Mouse (Mus musculus): ENCODE measurements at regions not wholly inside any gene's neighbourhood (a gene's known extent, or its start where the extent isn't known, plus 50 kb on each side); places are given as distances from the start of the nearest gene placed in this dataset.

- DNase-seq, result no peak
These were observed 194.7 kb upstream of the Rfx3 start for GRCm38 (mm10) chr19:28205691-28206090.

DNA sequence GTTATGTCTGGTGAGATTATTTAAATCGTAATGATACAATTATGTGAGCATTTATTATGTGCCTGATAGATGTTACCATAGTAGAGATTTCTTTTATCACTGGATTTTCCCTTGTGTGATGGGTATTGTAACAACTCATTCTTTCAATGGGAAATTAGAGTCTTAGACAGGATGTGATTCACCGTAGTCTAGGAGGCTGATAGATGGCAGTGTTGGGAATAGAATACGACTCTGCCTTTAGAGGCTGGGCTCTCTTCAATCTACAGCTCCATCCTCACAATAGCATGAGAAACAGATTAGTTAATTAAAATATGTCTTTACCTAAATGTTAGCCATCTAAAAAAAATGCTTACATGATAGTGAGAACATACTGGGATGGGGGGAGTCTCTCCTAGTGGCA is 192.8 kb upstream of the Rfx3 start:
- DNase-seq, result no peak

- DNase-seq, result no peak
These were observed 188.4 kb upstream of the Rfx3 start for GRCm38 (mm10) chr19:28199385-28199784.

- DNase-seq, result no peak
These were observed 185.9 kb upstream of the Rfx3 start for GRCm38 (mm10) chr19:28196881-28197280.

- no peak for DNase-seq
These were observed 181.3 kb upstream of the Rfx3 start for GRCm38 (mm10) chr19:28192248-28192647.

- no peak for DNase-seq
These were observed 180.6 kb upstream of the Rfx3 start for GRCm38 (mm10) chr19:28191428-28192116.

GRCm38 (mm10) chr19:28190250-28190649 is 179.3 kb upstream of the Rfx3 start:
- no peak for DNase-seq

GRCm38 (mm10) chr19:28188363-28188762 is 177.4 kb upstream of the Rfx3 start:
- no peak for DNase-seq

DNA sequence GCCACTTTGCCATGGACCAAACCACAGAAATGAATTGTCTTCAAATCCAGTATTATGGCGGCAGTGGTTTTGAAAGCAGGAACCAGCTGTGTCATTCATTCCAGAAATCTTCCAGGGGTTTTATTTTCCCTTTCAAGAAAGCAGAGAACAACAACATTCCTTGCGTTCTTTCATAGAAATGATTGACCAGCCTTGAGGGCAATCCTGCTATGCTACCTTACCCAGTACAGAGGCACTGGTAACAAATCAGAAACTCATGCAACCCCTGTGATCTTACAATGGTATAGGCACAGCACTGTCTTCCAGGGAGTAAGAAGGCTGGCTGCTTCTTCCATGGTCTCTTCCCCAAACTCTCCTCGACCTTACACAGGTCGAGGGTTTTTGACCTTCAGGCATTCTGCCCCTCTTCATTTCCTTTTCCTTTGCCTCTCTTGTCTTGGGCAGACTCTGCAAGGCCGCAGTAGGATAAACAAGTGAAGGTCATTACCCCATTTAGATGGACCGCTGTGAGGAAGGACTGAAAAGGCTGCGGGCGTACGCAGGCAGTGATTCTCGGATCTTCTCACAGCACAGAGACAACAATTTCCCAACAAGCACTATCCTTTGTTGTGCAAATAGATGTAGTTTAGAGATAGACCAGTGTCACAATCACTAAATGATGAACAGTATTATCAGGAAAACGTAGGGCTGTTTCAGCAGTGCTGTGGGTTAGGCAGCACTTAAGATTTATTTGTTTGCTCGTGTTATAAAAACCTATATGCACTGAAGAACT is 171.6 kb upstream of the Rfx3 start:
- no peak for DNase-seq

- no peak for DNase-seq
These were observed 170.2 kb upstream of the Rfx3 start for GRCm38 (mm10) chr19:28181171-28181570.

DNA sequence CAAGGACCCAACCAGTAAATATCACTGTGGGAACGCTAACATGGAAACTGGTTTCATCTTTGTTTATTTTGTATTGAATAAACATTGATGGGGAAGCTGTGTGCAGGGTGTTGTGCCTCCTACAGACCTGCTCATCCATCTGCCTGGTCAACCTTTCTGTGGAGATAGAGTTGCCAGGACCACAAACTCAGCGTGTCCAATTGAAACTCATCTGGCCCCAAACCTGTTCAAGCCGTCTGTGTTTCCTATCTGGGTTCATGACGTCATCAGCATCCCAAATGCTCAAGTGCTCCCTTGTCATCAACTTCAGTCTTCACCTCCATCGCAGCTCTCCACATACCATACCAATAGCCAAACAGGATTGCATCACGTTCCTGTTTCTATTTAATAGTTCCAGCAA is 167.1 kb upstream of the Rfx3 start:
- no peak for DNase-seq

GRCm38 (mm10) chr19:28176821-28177220 is 165.9 kb upstream of the Rfx3 start:
- no peak for DNase-seq

GRCm38 (mm10) chr19:28171836-28172534 is 161.0 kb upstream of the Rfx3 start:
- no peak for DNase-seq

DNA sequence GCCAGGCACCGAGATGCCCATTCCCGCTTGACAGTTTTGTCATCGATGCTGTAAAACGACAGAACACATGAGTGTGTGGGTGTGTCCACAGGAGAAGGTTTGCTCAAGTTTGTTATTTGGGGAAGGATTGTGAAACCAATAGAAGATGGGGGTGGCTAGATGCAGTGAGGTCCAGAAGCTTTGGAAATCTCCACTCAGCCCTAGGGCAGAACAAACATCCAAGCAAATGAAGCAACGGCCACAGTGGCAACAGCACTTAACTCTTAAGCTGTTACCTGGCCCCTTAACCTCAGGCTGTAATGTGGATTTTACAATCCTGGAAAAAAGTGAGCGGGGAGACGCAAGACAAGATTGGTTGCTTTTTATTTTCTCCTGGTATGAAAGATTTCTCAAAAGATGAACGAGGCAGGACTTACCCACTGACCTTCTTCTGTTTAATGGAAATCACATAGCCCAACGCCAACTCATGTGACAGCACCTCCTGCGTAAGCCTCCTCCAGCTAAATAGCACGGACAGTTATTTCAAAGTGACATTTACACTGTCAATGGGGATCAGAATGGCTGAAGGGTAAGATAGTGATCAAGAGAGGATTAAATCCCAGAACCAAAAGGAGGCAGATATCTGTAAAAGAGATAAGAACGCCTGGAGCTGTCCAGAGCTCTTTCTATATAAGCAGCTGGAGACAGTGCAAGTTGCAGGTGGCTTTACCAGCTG is 156.6 kb upstream of the Rfx3 start:
- no peak for DNase-seq

DNA sequence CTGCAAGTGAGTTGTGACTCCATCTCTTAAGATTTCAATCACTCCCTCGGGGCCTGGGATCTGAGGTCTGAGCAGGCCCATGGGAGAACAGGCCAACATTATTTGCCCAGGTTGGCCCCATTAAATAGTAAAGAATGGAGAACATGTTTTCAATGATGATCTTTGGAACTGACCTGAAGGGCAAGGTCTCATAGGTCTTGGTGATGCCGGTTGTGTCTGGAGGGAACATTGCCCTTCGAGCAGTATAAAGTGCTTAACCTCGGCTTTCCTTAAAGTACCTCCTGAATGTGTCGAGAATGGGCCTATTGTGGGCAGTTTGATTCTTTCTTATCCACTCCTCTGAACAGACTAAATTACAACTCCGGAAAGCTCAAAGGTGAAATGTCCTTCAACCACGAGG is 155.7 kb upstream of the Rfx3 start:
- no peak for DNase-seq

GRCm38 (mm10) chr19:28165901-28166361 is 155.0 kb upstream of the Rfx3 start:
- no peak for DNase-seq

DNA sequence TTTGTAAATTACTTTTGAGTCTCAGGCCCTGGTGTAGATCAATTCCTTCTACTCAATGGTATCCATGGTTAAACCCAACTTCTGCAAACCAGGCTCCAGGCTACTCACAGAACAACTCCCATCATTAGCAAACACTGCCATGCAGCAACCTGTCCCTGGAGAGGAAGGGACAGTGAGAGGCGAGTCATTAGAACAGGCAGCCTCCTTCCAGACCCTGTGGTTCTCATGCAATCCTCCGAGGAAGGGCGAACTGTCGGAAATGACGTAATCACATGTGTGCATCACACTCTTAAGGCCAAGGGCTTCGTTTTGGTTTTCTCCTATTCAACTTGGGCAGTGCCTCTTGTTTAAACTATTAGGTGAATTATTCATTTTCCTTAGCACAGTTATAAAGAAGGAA is 152.2 kb upstream of the Rfx3 start:
- no peak for DNase-seq

DNA sequence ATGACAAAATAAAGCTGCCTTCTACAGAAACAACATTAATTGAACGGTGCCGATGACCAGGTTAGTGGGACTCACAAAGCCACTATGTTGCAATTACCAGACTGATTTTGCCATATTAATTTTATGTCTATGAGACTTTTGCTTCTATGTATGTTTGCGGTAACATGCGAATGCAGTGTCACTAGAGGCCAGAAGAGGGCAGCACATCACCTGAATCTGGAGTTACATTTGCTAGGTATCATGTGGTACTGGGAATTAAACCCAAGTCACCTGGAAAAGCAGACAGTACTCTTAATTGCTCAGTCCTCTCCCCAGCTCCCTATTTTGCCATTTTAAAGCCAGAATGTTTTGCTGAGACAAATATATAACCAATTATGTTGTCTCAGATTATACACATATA is 149.6 kb upstream of the Rfx3 start:
- peak in 1 of 2 experiments; percentile 4 for DNase-seq

GRCm38 (mm10) chr19:28157196-28157595 is 146.2 kb upstream of the Rfx3 start:
- no peak for DNase-seq

GRCm38 (mm10) chr19:28137581-28137980 is 126.6 kb upstream of the Rfx3 start:
- DNase-seq, result no peak

- DNase-seq, result no peak
These were observed 123.8 kb upstream of the Rfx3 start for GRCm38 (mm10) chr19:28134806-28135205.

- DNase-seq, result no peak
These were observed 100.6 kb upstream of the Rfx3 start for GRCm38 (mm10) chr19:28111263-28112180.

Measured in thymus, adult 18-20 months (tissue).